Mouse (Mus musculus) adrenal gland, postnatal 4 days (tissue): Measurements from ENCODE around the gene Col4a4. TPM values are rescaled to one million over a fixed set of nuclear protein-coding genes. Genes with fewer than 3 reads are reported as not detected.

Experiments
- DNase-seq, 2 experiments: peaks; one replicate each; pipeline ENCODE4 v3.0.0; 2021 to 2022; ENCODE audit warnings: low spot score in 2 of 2, mixed read lengths in 2 of 2
- total RNA-seq, 2 experiments: library from RNA; stranded (reverse); gene quantifications; 2 replicates each; pipeline ENCODE4 v1.2.3; 2021

The Col4a4 gene
- total RNA-seq, 2 experiments from 2014 or later: 6.9 to 12.7 TPM

- no peak for DNase-seq
Measured at GRCm38 (mm10) chr1:82476746-82477145, 109.9 kb downstream of the Col4a4 start.

- DNase-seq: no peak
Measured at GRCm38 (mm10) chr1:82476256-82476655, 110.4 kb downstream of the Col4a4 start.

- DNase-seq: no peak
Measured at GRCm38 (mm10) chr1:82475821-82476220, 110.8 kb downstream of the Col4a4 start.

GRCm38 (mm10) chr1:82475254-82475653, 111.4 kb downstream of the Col4a4 start:
- no peak for DNase-seq

- no peak for DNase-seq
Measured at GRCm38 (mm10) chr1:82474461-82474961, 112.1 kb downstream of the Col4a4 start.

GRCm38 (mm10) chr1:82473467-82473866, 113.2 kb downstream of the Col4a4 start:
- DNase-seq: no peak

- no peak for DNase-seq
Measured at GRCm38 (mm10) chr1:82470516-82471225, 116.0 kb downstream of the Col4a4 start.

- no peak for DNase-seq
Measured at GRCm38 (mm10) chr1:82468872-82469271, 117.8 kb downstream of the Col4a4 start.

- no peak for DNase-seq
Measured at GRCm38 (mm10) chr1:82465321-82465853, 121.3 kb downstream of the Col4a4 start.

GRCm38 (mm10) chr1:82461041-82461440, 125.6 kb downstream of the Col4a4 start:
- DNase-seq: no peak

GRCm38 (mm10) chr1:82459926-82460325, 126.7 kb downstream of the Col4a4 start:
- no peak for DNase-seq

- DNase-seq: no peak
Measured at GRCm38 (mm10) chr1:82459350-82459749, 127.3 kb downstream of the Col4a4 start.

- DNase-seq: no peak
Measured at GRCm38 (mm10) chr1:82454031-82454430, 132.6 kb downstream of the Col4a4 start.

GRCm38 (mm10) chr1:82451927-82452651, 134.6 kb downstream of the Col4a4 start:
- no peak for DNase-seq

- DNase-seq: no peak
Measured at GRCm38 (mm10) chr1:82449851-82450250, 136.8 kb downstream of the Col4a4 start.

GRCm38 (mm10) chr1:82446049-82446448, 140.6 kb downstream of the Col4a4 start:
- DNase-seq: no peak

GRCm38 (mm10) chr1:82443517-82443916, 143.1 kb downstream of the Col4a4 start:
- DNase-seq: no peak

- no peak for DNase-seq
Measured at GRCm38 (mm10) chr1:82440123-82440522, 146.5 kb downstream of the Col4a4 start.

GRCm38 (mm10) chr1:82437273-82437672, 149.4 kb downstream of the Col4a4 start:
- no peak for DNase-seq

GRCm38 (mm10) chr1:82433649-82434005, 153.0 kb downstream of the Col4a4 start:
- DNase-seq: no peak

GRCm38 (mm10) chr1:82432919-82433648, 153.6 kb downstream of the Col4a4 start:
- DNase-seq: peak; percentile 31 to 32

- no peak for DNase-seq
Measured at GRCm38 (mm10) chr1:82429061-82429460, 157.6 kb downstream of the Col4a4 start.
